Mouse (Mus musculus) embryonic facial prominence, embryonic 12.5 days (tissue): Measurements from ENCODE around the gene Srpr. TPM values are rescaled to one million over a fixed set of nuclear protein-coding genes. Genes with fewer than 3 reads are reported as not detected.

Experiments
- ATAC-seq: fragments of 200-750 bp; cut with Nextera tagmentation; 2 replicates; pipeline ENCODE4 v1.8.0; 2017; ENCODE audit not compliant: insufficient number of reproducible peaks, insufficient read depth, low FRiP score, low TSS enrichment
- H3K27ac ChIP-seq: fragments of 300-500 bp; sonication (generic); 2 replicates; pipeline ENCODE4 v1.5.1; 2016; ENCODE audit warnings: mild to moderate bottlenecking
- H3K27me3 ChIP-seq: fragments of 300-500 bp; sonication (generic); 2 replicates; pipeline ENCODE4 v1.6.1; 2016; ENCODE audit warnings: mild to moderate bottlenecking, moderate library complexity
- H3K36me3 ChIP-seq: fragments of 300-500 bp; sonication (generic); 2 replicates; pipeline ENCODE4 v1.6.1; 2016; ENCODE audit warnings: mild to moderate bottlenecking
- H3K4me1 ChIP-seq: fragments of 300-500 bp; sonication (generic); 2 replicates; pipeline ENCODE4 v1.6.1; 2016
- H3K4me2 ChIP-seq: fragments of 300-500 bp; sonication (generic); replicated peaks from 2 replicates; pipeline ENCODE4 v1.6.1; 2016; ENCODE audit warnings: mild to moderate bottlenecking, moderate library complexity
- H3K4me3 ChIP-seq: fragments of 300-500 bp; sonication (generic); 2 replicates; pipeline ENCODE4 v1.5.1; 2016; ENCODE audit warnings: mild to moderate bottlenecking
- H3K9ac ChIP-seq: fragments of 300-500 bp; sonication (generic); 2 replicates; pipeline ENCODE4 v1.6.1; 2016; ENCODE audit warnings: mild to moderate bottlenecking, moderate library complexity
- H3K9me3 ChIP-seq: fragments of 300-500 bp; sonication (generic); 2 replicates; pipeline ENCODE4 v1.6.1; 2016; ENCODE audit warnings: mild to moderate bottlenecking, moderate library complexity
- WGBS: fragments of 180-500 bp; shearing (Covaris S2); methylation state at CpG from one replicate; pipeline ENCODE4 v1.1.7; 2016; 5-methylcytosine and 5-hydroxymethylcytosine counted together
- polyA plus RNA-seq: library from polyadenylated mRNA; unstranded; fragments of >200 nt; fragmentation: Nextera tagmentation; extraction: Ambion mirVana; gene quantifications from 2 replicates; pipeline ENCODE4 v1.2.1, GENCODE M21; 2016

Gene Srpr
- polyA plus RNA-seq, 1 experiment from 2014 or later, result 112 TPM

GRCm38 (mm10) chr9:35166798-35167635 lies 33.0 kb upstream of the Srpr start:
- Histone ChIP-seq H3K36me3 (0 out of 2 replicates have a peak, but pooled peaks cover 11% of the 10 kb centered on the region), H3K27ac (no peak overlapping the region), H3K4me1 (no peaks in the 10 kb centered on the region), H3K4me3 (no peak overlapping the region), H3K9me3 (no peaks in the 10 kb centered on the region), H3K4me2 (no peak overlapping the region), H3K9ac (no peak overlapping the region), H3K27me3 (no peaks in the 10 kb centered on the region)
- 20% methylated on average over 9 of the region's 9 CpGs for WGBS
- no peak for ATAC-seq

DNA sequence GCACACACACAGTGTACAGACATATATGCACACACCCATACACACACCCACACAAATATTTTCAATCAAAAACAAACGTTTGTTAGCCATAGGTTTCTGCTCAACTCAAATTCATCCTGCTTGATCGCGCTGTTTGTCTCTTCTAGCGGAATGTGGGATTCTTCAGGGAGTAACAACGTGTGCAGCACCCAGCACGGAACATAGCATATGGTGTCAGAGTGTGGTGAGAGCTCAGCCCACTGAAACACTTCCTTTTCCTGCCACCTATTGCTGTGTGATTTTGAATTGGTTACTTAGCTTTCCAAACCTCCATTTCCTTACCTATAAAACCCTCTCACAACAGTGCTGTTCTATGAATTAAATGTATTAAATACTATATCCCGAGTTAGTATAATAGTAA lies 29.9 kb upstream of the Srpr start:
- H3K4me2 ChIP-seq, result no peak overlapping the region
- H3K4me1 ChIP-seq, result peaks cover 7% of the 10 kb centered on the region; the same call in 1 of the 2 replicates
- no peaks in the 10 kb centered on the region for H3K27me3 ChIP-seq
- H3K36me3 ChIP-seq, result 0 out of 2 replicates have a peak, but pooled peaks cover 11% of the 10 kb centered on the region
- H3K9me3 ChIP-seq, result no peaks in the 10 kb centered on the region
- WGBS, result 89% methylated on average over 7 of the region's 7 CpGs
- no peak overlapping the region for H3K27ac ChIP-seq
- no peak for ATAC-seq
- no peak overlapping the region for H3K9ac ChIP-seq
- H3K4me3 ChIP-seq, result no peak overlapping the region

- Histone ChIP-seq H3K27me3 (no peaks in the 10 kb centered on the region), H3K36me3 (0 out of 2 replicates have a peak, but pooled peaks cover 8% of the 10 kb centered on the region), H3K9ac (no peak overlapping the region), H3K27ac (no peak overlapping the region), H3K4me2 (no peak overlapping the region), H3K4me1 (peaks cover 8% of the 10 kb centered on the region; the same call in 1 of the 2 replicates), H3K9me3 (no peaks in the 10 kb centered on the region), H3K4me3 (no peak overlapping the region)
- ATAC-seq, result no peak
- WGBS, result 84% methylated on average over 1 of the region's 1 CpGs
Observed at GRCm38 (mm10) chr9:35173331-35173730, 26.6 kb upstream of the Srpr start.

- ATAC-seq, result peak; percentile 96
- 0 out of 2 replicates have a peak, but pooled peaks cover 5% of the 10 kb centered on the region for H3K36me3 ChIP-seq
Observed at GRCm38 (mm10) chr9:35175251-35176123, 24.5 kb upstream of the Srpr start, which contains the start of gene Dcps. TSS of gene Dcps (minus strand) at chr9:35176061.

DNA sequence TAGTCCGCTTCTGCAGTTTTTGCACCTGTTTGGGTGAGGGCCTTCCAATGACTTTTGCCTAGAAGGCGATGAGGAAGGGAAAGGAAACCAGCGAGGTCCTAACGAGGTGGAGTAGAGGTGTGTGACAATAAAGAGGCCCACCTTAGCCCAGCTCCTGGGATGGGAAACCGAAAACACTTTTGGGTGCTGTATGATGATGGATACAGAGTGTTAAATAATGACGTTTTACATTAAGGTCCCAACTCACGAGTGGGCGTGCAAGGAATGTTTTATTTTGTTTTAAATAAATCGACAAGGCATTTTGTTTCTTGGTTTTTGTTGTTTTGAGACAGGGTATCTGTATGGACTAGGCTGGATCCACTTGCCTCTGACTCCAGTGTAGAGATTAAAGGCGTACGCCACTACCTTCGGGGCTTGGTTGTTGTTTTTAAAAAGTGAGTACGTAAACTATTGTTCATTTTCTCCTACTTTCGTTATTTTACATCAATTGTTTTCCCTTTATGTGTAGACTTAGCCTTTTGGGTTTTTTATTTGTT lies 23.8 kb upstream of the Srpr start:
- peak overlapping the region; percentile 53 for H3K4me3 ChIP-seq
- H3K4me1 ChIP-seq, result peaks cover 8% of the 10 kb centered on the region; the same call in 1 of the 2 replicates
- WGBS, result 49% methylated on average over 14 of the region's 14 CpGs
- peak overlapping the region; percentile 74 for H3K4me2 ChIP-seq
- H3K9me3 ChIP-seq, result no peaks in the 10 kb centered on the region
- H3K27me3 ChIP-seq, result no peaks in the 10 kb centered on the region
- no peaks in the 10 kb centered on the region for H3K36me3 ChIP-seq
- H3K9ac ChIP-seq, result no peak overlapping the region
- H3K27ac ChIP-seq, result 0 out of 2 replicates have a peak overlapping the region, but pooled peaks have one; percentile 90
- no peak for ATAC-seq

More at GRCm38 (mm10) chr9:35175251-35176123, 24.5 kb upstream of the Srpr start, which contains the start of gene Dcps:
- peak within 1 kb of the TSS; percentile 53 for H3K4me3 ChIP-seq
- peaks cover 8% of the 10 kb centered on the region; the same call in 1 of the 2 replicates for H3K4me1 ChIP-seq
- under 1% methylated on average over 38 of the region's 38 CpGs for WGBS
- peak within 1 kb of the TSS; percentile 74 for H3K4me2 ChIP-seq
- peak within 1 kb of the TSS; percentile 90 for H3K27ac ChIP-seq
- peak within 1 kb of the TSS; percentile 61 for H3K9ac ChIP-seq
- H3K9me3 ChIP-seq, result no peaks in the 10 kb centered on the region
- H3K27me3 ChIP-seq, result no peaks in the 10 kb centered on the region

GRCm38 (mm10) chr9:35182832-35183231 lies 17.1 kb upstream of the Srpr start:
- Histone ChIP-seq H3K27me3 (no peaks in the 10 kb centered on the region), H3K4me2 (no peak overlapping the region), H3K4me1 (no peaks in the 10 kb centered on the region), H3K4me3 (no peak overlapping the region), H3K27ac (no peak overlapping the region), H3K9me3 (no peaks in the 10 kb centered on the region), H3K36me3 (peaks cover 10% of the 10 kb centered on the region; the same call in 1 of the 2 replicates), H3K9ac (no peak overlapping the region)
- 80% methylated on average over 2 of the region's 2 CpGs for WGBS
- ATAC-seq, result no peak

DNA sequence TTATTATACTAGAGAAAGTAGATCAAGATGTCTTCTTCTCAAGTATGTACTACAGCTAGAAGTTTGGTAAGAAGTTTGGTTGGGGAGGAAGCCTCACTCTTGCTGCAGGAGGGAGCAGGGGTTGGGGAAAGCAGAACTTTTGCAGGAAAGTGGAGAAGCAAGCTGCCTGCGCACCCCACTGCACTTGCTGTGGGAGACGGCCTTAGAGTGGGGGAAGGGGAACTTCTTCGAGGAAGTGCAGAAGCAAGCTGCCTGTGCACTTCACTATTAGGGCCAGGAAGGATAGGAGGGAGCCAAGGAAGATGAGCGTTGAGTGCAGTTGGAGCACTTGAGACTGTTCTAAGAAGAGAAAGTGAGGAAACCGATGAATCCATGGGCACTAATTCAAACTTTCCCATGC lies 16.6 kb upstream of the Srpr start:
- Histone ChIP-seq H3K36me3 (peaks cover 13% of the 10 kb centered on the region), H3K4me3 (no peak overlapping the region), H3K4me1 (no peaks in the 10 kb centered on the region), H3K27ac (no peak overlapping the region), H3K9me3 (no peaks in the 10 kb centered on the region), H3K4me2 (no peak overlapping the region), H3K9ac (no peak overlapping the region), H3K27me3 (no peaks in the 10 kb centered on the region)
- ATAC-seq, result no peak
- WGBS, result 71% methylated on average over 5 of the region's 5 CpGs

DNA sequence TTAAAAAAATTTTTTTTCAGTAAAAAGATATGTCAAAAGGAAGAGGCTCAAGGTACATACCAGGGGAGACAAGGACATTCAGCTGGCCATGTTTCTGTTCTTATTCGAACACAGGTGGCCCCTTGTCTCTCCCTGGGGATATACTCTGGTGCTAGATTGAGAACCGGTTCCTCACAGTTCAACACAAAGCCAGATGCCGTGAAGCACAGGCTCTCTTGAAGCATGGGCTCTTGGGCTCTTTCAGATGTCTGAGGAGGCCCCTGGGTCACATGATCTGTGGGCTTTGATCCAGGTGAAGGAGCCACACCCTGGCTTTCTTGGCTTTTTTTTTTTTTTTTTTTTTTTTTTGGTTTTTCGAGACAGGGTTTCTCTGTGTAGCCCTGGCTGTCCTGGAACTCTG lies 13.5 kb upstream of the Srpr start:
- 85% methylated on average over 4 of the region's 4 CpGs for WGBS
- Histone ChIP-seq H3K4me2 (no peak overlapping the region), H3K27ac (no peak overlapping the region), H3K4me3 (no peak overlapping the region), H3K36me3 (peaks cover 32% of the 10 kb centered on the region), H3K27me3 (no peaks in the 10 kb centered on the region), H3K9ac (no peak overlapping the region), H3K9me3 (no peaks in the 10 kb centered on the region), H3K4me1 (no peaks in the 10 kb centered on the region)
- ATAC-seq, result no peak

- Histone ChIP-seq H3K27ac (no peak overlapping the region), H3K9me3 (no peaks in the 10 kb centered on the region), H3K27me3 (no peaks in the 10 kb centered on the region), H3K4me2 (no peak overlapping the region), H3K4me3 (no peak overlapping the region), H3K9ac (no peak overlapping the region), H3K4me1 (no peaks in the 10 kb centered on the region), H3K36me3 (peaks cover 34% of the 10 kb centered on the region)
- ATAC-seq, result no peak
- 81% methylated on average over 10 of the region's 10 CpGs for WGBS
Observed at GRCm38 (mm10) chr9:35187351-35187903, 12.5 kb upstream of the Srpr start.

DNA sequence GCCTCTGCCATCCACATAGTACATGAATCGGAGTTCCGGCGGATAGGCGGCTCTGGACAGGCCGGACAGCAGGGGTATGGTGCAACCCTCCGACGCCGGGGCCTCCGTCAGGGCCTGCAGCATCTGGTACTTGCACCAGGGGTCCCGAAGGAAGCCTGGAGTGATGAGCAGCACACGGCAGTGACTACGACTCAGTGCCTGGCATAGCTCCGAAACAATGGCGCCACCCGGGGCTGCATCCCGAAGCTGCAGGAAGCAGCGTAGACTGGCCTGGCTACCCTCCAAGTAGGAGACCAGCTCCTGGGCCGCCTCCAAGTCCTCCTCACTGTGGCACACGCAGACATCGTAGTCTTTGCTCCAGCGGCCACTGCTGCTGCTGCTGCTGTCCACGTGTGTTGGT lies 11.3 kb upstream of the Srpr start:
- H3K4me3 ChIP-seq, result no peak overlapping the region
- H3K27ac ChIP-seq, result no peak overlapping the region
- H3K9ac ChIP-seq, result no peak overlapping the region
- H3K4me1 ChIP-seq, result no peaks in the 10 kb centered on the region
- H3K36me3 ChIP-seq, result peaks cover 34% of the 10 kb centered on the region
- H3K9me3 ChIP-seq, result no peaks in the 10 kb centered on the region
- H3K27me3 ChIP-seq, result no peaks in the 10 kb centered on the region
- ATAC-seq, result no peak
- no peak overlapping the region for H3K4me2 ChIP-seq
- WGBS, result 77% methylated on average over 22 of the region's 22 CpGs

DNA sequence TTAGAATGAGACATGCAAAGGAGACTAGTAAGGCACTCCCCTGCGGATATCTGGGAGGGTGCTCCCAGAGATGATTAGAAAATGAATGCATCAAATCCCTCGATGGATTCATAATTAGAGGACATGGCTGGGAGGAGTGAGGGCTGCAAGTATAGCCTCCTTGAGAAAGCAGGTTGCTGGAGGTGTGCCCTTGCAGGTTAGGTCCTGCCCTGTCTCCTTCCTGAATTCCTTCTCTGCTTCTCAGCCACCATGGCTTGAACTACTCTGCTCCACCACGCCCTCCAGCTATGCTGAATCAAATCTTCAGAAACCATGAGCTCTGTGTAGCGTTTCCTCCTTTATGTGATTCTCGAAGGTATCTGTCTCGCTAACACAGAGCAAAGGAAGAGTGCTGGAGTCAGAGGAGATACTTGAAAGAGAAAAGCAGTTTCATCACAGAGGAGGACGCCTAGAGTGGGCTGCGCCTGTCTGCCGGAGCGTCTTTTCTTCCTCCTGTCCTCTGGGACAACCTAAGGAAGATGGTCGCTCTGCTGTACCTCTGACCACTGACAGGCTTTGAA lies 6.9 kb upstream of the Srpr start:
- WGBS, result 72% methylated on average over 11 of the region's 11 CpGs
- Histone ChIP-seq H3K4me2 (no peak overlapping the region), H3K27ac (no peak overlapping the region), H3K4me1 (no peaks in the 10 kb centered on the region), H3K4me3 (no peak overlapping the region), H3K9ac (no peak overlapping the region), H3K36me3 (peaks cover 24% of the 10 kb centered on the region), H3K9me3 (no peaks in the 10 kb centered on the region), H3K27me3 (no peaks in the 10 kb centered on the region)
- ATAC-seq, result no peak
